8 mouse cellular contexts compared by ENCODE assay signal in genomic region chr8:105304325-105305210, GRCm38 (mm10). TPM values are rescaled to one million over a fixed set of nuclear protein-coding genes. Genes with fewer than 3 reads are reported as not detected.
A peak's percentile ranks its signal among the peaks of the same experiment; 100 is the strongest.
DNase-seq lines count a peak whose midpoint lies in the region; ATAC-seq and TF ChIP-seq lines count a peak whose summit lies in the region.

No protein-coding gene starts in this region.

- TF ChIP-seq CTCF in CH12.LX (conservative IDR thresholded peaks at IDR 0.05 in 1 of 2, IDR thresholded peaks at IDR 0.05 in 1 of 2; ENCODE audit: low read depth in 2 of 2, low read length in 2 of 2), result no peak
- no peak for TF ChIP-seq CTCF in liver, embryonic 14.5 days (IDR thresholded peaks at IDR 0.05; ENCODE audit: low read depth)

- TF ChIP-seq RAD21 in CH12.LX (IDR thresholded peaks at IDR 0.05; ENCODE audit: low read depth, low read length), result no peak

- in situ Hi-C loops in CH12.LX (cut with MboI; ENCODE audit: low pct_ligation_motif_present, low pct_unique_long_range_greater_than_20kb, low sequenced_read_pairs), result no loop called here

- peak; percentile 45 for ATAC-seq in heart, embryonic 16.5 days (replicated peaks; ENCODE audit: extremely low read depth, insufficient read depth, low FRiP score)
- ATAC-seq in embryonic facial prominence, embryonic 14.5 days (ENCODE audit: low read depth), result peak; percentile 5; the same call in 1 of the 2 replicates
- ATAC-seq in liver, embryonic 14.5 days (ENCODE audit: insufficient read depth), result no peak

- intact Hi-C loops in heart, postnatal 36 days (cut with DNase I), result loop anchor here (2.0 kb wide), 1 partner anchor 20 kb away; no protein-coding TSS in a partner anchor

- H3K4me1 ChIP-seq in heart, embryonic 16.5 days (ENCODE audit: control insufficient read depth, insufficient read depth, low read length), result peaks cover 32% of the 10 kb centered on the region
- H3K4me1 ChIP-seq in CH12.LX (ENCODE audit: control insufficient read depth in 1 of 2, insufficient read depth in 2 of 2), result peaks cover 4 to 63% of the 10 kb centered on the region in 2 experiments
- peaks cover 11% of the 10 kb centered on the region for H3K4me1 ChIP-seq in embryonic facial prominence, embryonic 14.5 days (ENCODE audit: control insufficient read depth, insufficient read depth, low read length)
- H3K4me1 ChIP-seq in liver, embryonic 14.5 days (replicated peaks; ENCODE audit: control insufficient read depth in 2 of 2, insufficient read depth in 2 of 2, low read length in 1 of 2), result peaks cover 33 to 55% of the 10 kb centered on the region in 2 experiments

- no peak for TF ChIP-seq EP300 in CH12.LX (IDR thresholded peaks at IDR 0.05; ENCODE audit: low read length)
- TF ChIP-seq EP300 in liver, embryonic 14.5 days (IDR thresholded peaks at IDR 0.05; ENCODE audit: low read depth), result 0 out of 2 replicates have a peak, but pooled peaks have one; percentile 5

- no peak; the same call in 1 of the 2 replicates for TF ChIP-seq POLR2A in CH12.LX (IDR thresholded peaks at IDR 0.05; ENCODE audit: low read depth, low read length)

- dilution Hi-C loops in CH12.LX (cut with MboI; ENCODE audit: extremely low pct_ligation_motif_present, extremely low pct_unique_long_range_greater_than_20kb, low sequenced_read_pairs), result no loop called here

- no peaks in the 10 kb centered on the region for H3K9me3 ChIP-seq in heart, embryonic 16.5 days (replicated peaks; ENCODE audit: control insufficient read depth, low read length)
- no peaks in the 10 kb centered on the region for H3K9me3 ChIP-seq in CH12.LX (replicated peaks; ENCODE audit: low read length)
- H3K9me3 ChIP-seq in embryonic facial prominence, embryonic 14.5 days (ENCODE audit: control insufficient read depth, low read length), result no peaks in the 10 kb centered on the region
- H3K9me3 ChIP-seq in liver, embryonic 14.5 days (ENCODE audit: control insufficient read depth, low read length), result no peaks in the 10 kb centered on the region

- no peaks in the 10 kb centered on the region for H3K27me3 ChIP-seq in heart, embryonic 16.5 days (ENCODE audit: control insufficient read depth, insufficient read depth, low read length)
- H3K27me3 ChIP-seq in CH12.LX (replicated peaks), result no peaks in the 10 kb centered on the region
- H3K27me3 ChIP-seq in embryonic facial prominence, embryonic 14.5 days (replicated peaks; ENCODE audit: control insufficient read depth, insufficient read depth, low read length), result no peaks in the 10 kb centered on the region
- H3K27me3 ChIP-seq in liver, embryonic 14.5 days (ENCODE audit: control insufficient read depth, insufficient read depth, low read length), result no peaks in the 10 kb centered on the region

- peaks cover 8% of the 10 kb centered on the region for H3K79me2 ChIP-seq in CH12.LX (replicated peaks; ENCODE audit: control insufficient read depth, extremely low read depth, insufficient read depth, poor library complexity, severe bottlenecking)

- peak overlapping the region; percentile 56 for H3K27ac ChIP-seq in heart, embryonic 16.5 days (ENCODE audit: low read length)
- H3K27ac ChIP-seq in CH12.LX (ENCODE audit: insufficient read depth, low read depth), result peak overlapping the region; percentile 61; the same call in 1 of the 2 replicates
- peak overlapping the region; percentile 82 for H3K27ac ChIP-seq in embryonic facial prominence, embryonic 14.5 days (replicated peaks; ENCODE audit: low read depth, low read length)
- H3K27ac ChIP-seq in liver, embryonic 14.5 days, result peak overlapping the region; percentile 38; the same call in 1 of the 2 replicates

- peaks cover 41% of the 10 kb centered on the region for H3K36me3 ChIP-seq in heart, embryonic 16.5 days (ENCODE audit: control insufficient read depth, insufficient read depth)
- H3K36me3 ChIP-seq in CH12.LX (replicated peaks in 1 of 2; ENCODE audit: control insufficient read depth in 1 of 2, insufficient read depth in 1 of 2, low read length in 1 of 2), result peaks cover 88 to 97% of the 10 kb centered on the region in 2 experiments
- H3K36me3 ChIP-seq in embryonic facial prominence, embryonic 14.5 days (ENCODE audit: control insufficient read depth, insufficient read depth, low read length), result peaks cover 70% of the 10 kb centered on the region
- peaks cover 82% of the 10 kb centered on the region for H3K36me3 ChIP-seq in liver, embryonic 14.5 days (replicated peaks; ENCODE audit: control insufficient read depth, insufficient read depth, low read depth)

- WGBS in heart, embryonic 16.5 days, result 33% methylated on average over 9 of the region's 9 CpGs
- WGBS in embryonic facial prominence, embryonic 14.5 days, result 57% methylated on average over 9 of the region's 9 CpGs
- WGBS in liver, embryonic 14.5 days (ENCODE audit: insufficient replicate concordance), result 68% methylated on average over 9 of the region's 9 CpGs

- DNase-seq in heart, postnatal 36 days, result no peak
- DNase-seq in CH12.LX (ENCODE audit: extremely low read depth), result no peak
- peak; percentile 56 for DNase-seq in embryonic facial prominence, embryonic 14.5 days (ENCODE audit: low spot score)
- no peak for DNase-seq in liver, embryonic 14.5 days (ENCODE audit: low read depth in 3 of 3, low spot score in 3 of 3)
- DNase-seq in left cerebral cortex, adult 11 months (ENCODE audit: low spot score), result no peak
- DNase-seq in urinary bladder, postnatal 4 days (ENCODE audit: low spot score in 2 of 2), result no peak
- DNase-seq in left cerebral cortex, adult 18-20 months (ENCODE audit: low spot score in 2 of 2), result no peak

- no peak overlapping the region for H3K4me3 ChIP-seq in heart, embryonic 16.5 days (ENCODE audit: low read length)
- H3K4me3 ChIP-seq in CH12.LX (replicated peaks in 1 of 3; ENCODE audit: low read depth in 2 of 3, low read length in 2 of 3, poor library complexity in 1 of 3), result peak overlapping the region in 1 of 3 experiments; percentile 18
- no peak overlapping the region for H3K4me3 ChIP-seq in embryonic facial prominence, embryonic 14.5 days (ENCODE audit: low read depth, low read length)
- no peak overlapping the region for H3K4me3 ChIP-seq in liver, embryonic 14.5 days (ENCODE audit: insufficient read depth in 1 of 2, low read depth in 2 of 2, low read length in 2 of 2)

- peak overlapping the region; percentile 13; the same call in 1 of the 2 replicates for H3K9ac ChIP-seq in heart, embryonic 16.5 days (ENCODE audit: low read length)
- H3K9ac ChIP-seq in CH12.LX (ENCODE audit: insufficient read depth, low read depth), result no peak overlapping the region
- no peak overlapping the region for H3K9ac ChIP-seq in embryonic facial prominence, embryonic 14.5 days (ENCODE audit: low read depth, low read length)
- no peak overlapping the region for H3K9ac ChIP-seq in liver, embryonic 14.5 days (replicated peaks)

- H3K4me2 ChIP-seq in heart, embryonic 16.5 days (ENCODE audit: low read depth, low read length), result no peak overlapping the region
- no peak overlapping the region for H3K4me2 ChIP-seq in CH12.LX (ENCODE audit: insufficient read depth, low read depth, poor library complexity, severe bottlenecking)
- H3K4me2 ChIP-seq in embryonic facial prominence, embryonic 14.5 days (ENCODE audit: low read depth, low read length), result peak overlapping the region; percentile 80; the same call in 1 of the 2 replicates
- H3K4me2 ChIP-seq in liver, embryonic 14.5 days (ENCODE audit: low read depth), result peak overlapping the region; percentile 52

RNA-seq across cellular contexts. Expression of gene Elmo3, which starts 0.8 kb away (rescaled TPM):
- 4.1 and 5.1 TPM in 2 replicates for polyA plus RNA-seq in heart, embryonic 16.5 days (2015; fragmentation: Nextera tagmentation; extraction: Ambion mirVana)
- 1 to 10 TPM; 1.2 to 1.3 TPM for total RNA-seq in heart, postnatal 36 days (2021)
- total RNA-seq in CH12.LX (2012; rRNA removed) (1.4 and 1.6 TPM in 2 replicates), CH12.LX (2014; rRNA removed) (0.72 and 0.77 TPM in 2 replicates)
- polyA plus RNA-seq in CH12.LX (2012; ENCODE audit: insufficient read length, low read depth), result 1.3 and 2.4 TPM in 2 replicates
- polyA plus RNA-seq in embryonic facial prominence, embryonic 14.5 days (2014; fragmentation: Nextera tagmentation; extraction: Ambion mirVana), result 5.1 and 7.4 TPM in 2 replicates
- 3.6 and 4.2 TPM in 2 replicates for polyA plus RNA-seq in liver, embryonic 14.5 days (2012; rRNA removed)
- 2.5 and 2.8 TPM in 2 replicates for polyA plus RNA-seq in liver, embryonic 14.5 days (2014; fragmentation: Nextera tagmentation; extraction: Ambion mirVana)
- 1 to 10 TPM; 1.4 to 1.8 TPM for total RNA-seq in left cerebral cortex, adult 18-20 months (2021)

RNA-seq across cellular contexts. Expression of gene E2f4, which starts 7.1 kb away (rescaled TPM):
- 50.8 and 61.1 TPM in 2 replicates for polyA plus RNA-seq in heart, embryonic 16.5 days (2015; fragmentation: Nextera tagmentation; extraction: Ambion mirVana)
- total RNA-seq in heart, postnatal 36 days (2021), result 10 to 100 TPM; 18.9 to 20.0 TPM
- total RNA-seq in CH12.LX (2012; rRNA removed), result 51.0 and 62.4 TPM in 2 replicates
- 34.1 and 39.9 TPM in 2 replicates for total RNA-seq in CH12.LX (2014; rRNA removed)
- polyA plus RNA-seq in CH12.LX (2012; ENCODE audit: insufficient read length, low read depth), result 165 and 198 TPM in 2 replicates
- polyA plus RNA-seq in embryonic facial prominence, embryonic 14.5 days (2014; fragmentation: Nextera tagmentation; extraction: Ambion mirVana), result 72.2 and 73.8 TPM in 2 replicates
- polyA plus RNA-seq in liver, embryonic 14.5 days (2012; rRNA removed), result 275 and 297 TPM in 2 replicates
- 206 and 227 TPM in 2 replicates for polyA plus RNA-seq in liver, embryonic 14.5 days (2014; fragmentation: Nextera tagmentation; extraction: Ambion mirVana)
- 10 to 100 TPM; 37.6 to 39.1 TPM for total RNA-seq in left cerebral cortex, adult 18-20 months (2021)

RNA-seq across cellular contexts. Expression of gene Exoc3l, which starts 8.7 kb away (rescaled TPM):
- 14.6 and 14.9 TPM in 2 replicates for polyA plus RNA-seq in heart, embryonic 16.5 days (2015; fragmentation: Nextera tagmentation; extraction: Ambion mirVana)
- total RNA-seq in heart, postnatal 36 days (2021), result 1 to 10 TPM; 6.4 to 7.7 TPM
- 10.9 and 12.5 TPM in 2 replicates for total RNA-seq in CH12.LX (2012; rRNA removed)
- 3.9 and 4.4 TPM in 2 replicates for total RNA-seq in CH12.LX (2014; rRNA removed)
- 6.3 and 7.5 TPM in 2 replicates for polyA plus RNA-seq in CH12.LX (2012; ENCODE audit: insufficient read length, low read depth)
- polyA plus RNA-seq in embryonic facial prominence, embryonic 14.5 days (2014; fragmentation: Nextera tagmentation; extraction: Ambion mirVana), result 7.7 and 8.9 TPM in 2 replicates
- polyA plus RNA-seq in liver, embryonic 14.5 days (2012; rRNA removed), result 6.2 and 6.5 TPM in 2 replicates
- polyA plus RNA-seq in liver, embryonic 14.5 days (2014; fragmentation: Nextera tagmentation; extraction: Ambion mirVana), result 4.5 and 4.7 TPM in 2 replicates
- total RNA-seq in left cerebral cortex, adult 18-20 months (2021), result 1 to 10 TPM; 1.6 TPM

RNA-seq across cellular contexts. Expression of gene 4931428F04Rik, which starts 14.9 kb away (rescaled TPM):
- 5.4 and 6.7 TPM in 2 replicates for polyA plus RNA-seq in heart, embryonic 16.5 days (2015; fragmentation: Nextera tagmentation; extraction: Ambion mirVana)
- under 1 TPM; 0.70 to 0.97 TPM for total RNA-seq in heart, postnatal 36 days (2021)
- total RNA-seq in CH12.LX (2012; rRNA removed) (4.7 and 4.8 TPM in 2 replicates), CH12.LX (2014; rRNA removed) (2.2 and 2.7 TPM in 2 replicates)
- 9.1 and 9.4 TPM in 2 replicates for polyA plus RNA-seq in CH12.LX (2012; ENCODE audit: insufficient read length, low read depth)
- 8.1 and 10.6 TPM in 2 replicates for polyA plus RNA-seq in embryonic facial prominence, embryonic 14.5 days (2014; fragmentation: Nextera tagmentation; extraction: Ambion mirVana)
- 1.3 and 1.6 TPM in 2 replicates for polyA plus RNA-seq in liver, embryonic 14.5 days (2012; rRNA removed)
- 0.48 and 0.62 TPM in 2 replicates for polyA plus RNA-seq in liver, embryonic 14.5 days (2014; fragmentation: Nextera tagmentation; extraction: Ambion mirVana)
- total RNA-seq in left cerebral cortex, adult 18-20 months (2021), result 10 to 100 TPM; 22.3 to 27.9 TPM

RNA-seq across cellular contexts. Expression of gene Lrrc29, which starts 21.5 kb away (rescaled TPM):
- polyA plus RNA-seq in heart, embryonic 16.5 days (2015; fragmentation: Nextera tagmentation; extraction: Ambion mirVana), result 0.80 and 0.84 TPM in 2 replicates
- 1 to 10 TPM; 1.2 to 1.3 TPM for total RNA-seq in heart, postnatal 36 days (2021)
- total RNA-seq in CH12.LX (2012; rRNA removed) (1.7 and 1.8 TPM in 2 replicates), CH12.LX (2014; rRNA removed) (0.73 and 1.4 TPM in 2 replicates)
- 1.4 and 1.8 TPM in 2 replicates for polyA plus RNA-seq in CH12.LX (2012; ENCODE audit: insufficient read length, low read depth)
- 1.4 and 2.4 TPM in 2 replicates for polyA plus RNA-seq in embryonic facial prominence, embryonic 14.5 days (2014; fragmentation: Nextera tagmentation; extraction: Ambion mirVana)
- polyA plus RNA-seq in liver, embryonic 14.5 days (2012; rRNA removed), result 10.4 and 12.1 TPM in 2 replicates
- 9.1 and 11.4 TPM in 2 replicates for polyA plus RNA-seq in liver, embryonic 14.5 days (2014; fragmentation: Nextera tagmentation; extraction: Ambion mirVana)
- 1 to 10 TPM; 4.5 to 4.8 TPM for total RNA-seq in left cerebral cortex, adult 18-20 months (2021)

Comparison
In these comparisons a context has a peak if more than half of its experiments do, and no peak if none do; other contexts are left out.
1. H3K4me2 ChIP-seq: peak in embryonic facial prominence, embryonic 14.5 days (single experiment) and liver, embryonic 14.5 days (single experiment); none in heart, embryonic 16.5 days (single experiment) and CH12.LX (single experiment).
2. Peak in every context shown above with its lines, with median percentiles within 50 percentile points of each other: H3K27ac ChIP-seq.